Mouse (Mus musculus): ENCODE results near the gene Bcl2l12.

Bcl2l12 gene

GRCm38 (mm10) chr7:44986192-44986878 is 12.2 kb downstream of the Bcl2l12 start, which contains the start of gene Prmt1:
Gene Prmt1, minus strand, starts transcription at chr7:44986568.
- DNase-seq, result peak; percentile 95 to 97

- DNase-seq, result peak; percentile 69 to 73
These were observed 12.8 kb downstream of the Bcl2l12 start for GRCm38 (mm10) chr7:44985595-44986191.

- no peak for DNase-seq
These were observed 13.7 kb downstream of the Bcl2l12 start for GRCm38 (mm10) chr7:44984833-44985164.

- DNase-seq, result no peak
These were observed 14.3 kb downstream of the Bcl2l12 start for GRCm38 (mm10) chr7:44983944-44984832.

- peak; percentile 92 to 93 for DNase-seq
These were observed 15.4 kb downstream of the Bcl2l12 start for GRCm38 (mm10) chr7:44983085-44983484.

GRCm38 (mm10) chr7:44981539-44981938 is 17.0 kb downstream of the Bcl2l12 start:
- DNase-seq, result no peak

GRCm38 (mm10) chr7:44978300-44978699 is 20.2 kb downstream of the Bcl2l12 start:
- no peak for DNase-seq

- DNase-seq, result no peak
These were observed 23.4 kb downstream of the Bcl2l12 start for GRCm38 (mm10) chr7:44975117-44975419.

GRCm38 (mm10) chr7:44974383-44975116 is 24.0 kb downstream of the Bcl2l12 start, which contains the start of gene Cpt1c:
Gene Cpt1c, minus strand, starts transcription at chr7:44974851.
- DNase-seq, result peak in 1 of 2 experiments; percentile 36

- no peak for DNase-seq
These were observed 24.9 kb downstream of the Bcl2l12 start for GRCm38 (mm10) chr7:44973415-44974130.

- no peak for DNase-seq
These were observed 27.4 kb downstream of the Bcl2l12 start for GRCm38 (mm10) chr7:44971142-44971541.

GRCm38 (mm10) chr7:44970231-44970691 is 28.3 kb downstream of the Bcl2l12 start:
- DNase-seq, result peak; percentile 75 to 78

- DNase-seq, result no peak
These were observed 31.9 kb downstream of the Bcl2l12 start for GRCm38 (mm10) chr7:44966638-44967037.

GRCm38 (mm10) chr7:44965975-44966374 is 32.5 kb downstream of the Bcl2l12 start:
- DNase-seq, result peak in 1 of 2 experiments; percentile 37

GRCm38 (mm10) chr7:44964990-44965389 is 33.5 kb downstream of the Bcl2l12 start:
- DNase-seq, result no peak

GRCm38 (mm10) chr7:44962831-44963230 is 35.7 kb downstream of the Bcl2l12 start:
- DNase-seq, result no peak

GRCm38 (mm10) chr7:44962337-44962736 is 36.2 kb downstream of the Bcl2l12 start:
- DNase-seq, result no peak

- DNase-seq, result no peak
These were observed 38.0 kb downstream of the Bcl2l12 start for GRCm38 (mm10) chr7:44960512-44960910.

GRCm38 (mm10) chr7:44959874-44960511 is 38.5 kb downstream of the Bcl2l12 start:
- peak; percentile 67 to 70 for DNase-seq

- no peak for DNase-seq
These were observed 39.2 kb downstream of the Bcl2l12 start for GRCm38 (mm10) chr7:44959281-44959680.

- peak; percentile 46 to 49 for DNase-seq
These were observed 40.3 kb downstream of the Bcl2l12 start for GRCm38 (mm10) chr7:44958208-44958607.

Data from B cell, adult 2 months (primary cell).